Mouse (Mus musculus) limb, embryonic 14.5 days (tissue): ENCODE measurements around the gene Trim11. TPM values are rescaled to one million over a fixed set of nuclear protein-coding genes. Genes with fewer than 3 reads are reported as not detected.

Experiments
- ATAC-seq: fragments of 200-750 bp; cut with Nextera tagmentation; 2 replicates; pipeline ENCODE4 v1.8.0; 2017; ENCODE audit warnings: low read depth, moderate number of reproducible peaks, moderate TSS enrichment; ENCODE audit not compliant: low FRiP score
- DNase-seq: peaks from one replicate; pipeline ENCODE4 v3.0.0-alpha.2; 2015; ENCODE audit warnings: low spot score
- H3K27ac ChIP-seq: fragments of 300-500 bp; sonication (generic); replicated peaks from 2 replicates; pipeline ENCODE4 v1.5.1; 2014; ENCODE audit warnings: low read depth, mild to moderate bottlenecking, low read length, moderate library complexity, mixed read lengths
- H3K27me3 ChIP-seq: fragments of 300-500 bp; sonication (generic); 2 replicates; pipeline ENCODE4 v1.6.1; 2014; ENCODE audit warnings: low read length, mixed read lengths; ENCODE audit not compliant: control insufficient read depth, insufficient read depth
- H3K36me3 ChIP-seq: fragments of 300-500 bp; sonication (generic); 2 replicates; pipeline ENCODE4 v1.6.1; 2014; ENCODE audit warnings: mild to moderate bottlenecking, low read length, moderate library complexity, mixed read lengths; ENCODE audit not compliant: control insufficient read depth, insufficient read depth
- H3K4me1 ChIP-seq: fragments of 300-500 bp; sonication (generic); 2 replicates; pipeline ENCODE4 v1.6.1; 2014; ENCODE audit warnings: antibody characterized with exemption, low read length, mixed read lengths; ENCODE audit not compliant: control insufficient read depth, insufficient read depth
- H3K4me2 ChIP-seq: fragments of 300-500 bp; sonication (generic); replicated peaks from 2 replicates; pipeline ENCODE4 v1.6.1; 2014; ENCODE audit warnings: low read depth, mild to moderate bottlenecking, low read length, moderate library complexity; ENCODE audit not compliant: severe bottlenecking
- H3K4me3 ChIP-seq: fragments of 300-500 bp; sonication (generic); replicated peaks from 2 replicates; pipeline ENCODE4 v1.5.1; 2014; ENCODE audit warnings: low read length
- H3K9ac ChIP-seq: fragments of 300-500 bp; sonication (generic); 2 replicates; pipeline ENCODE4 v1.6.1; 2014; ENCODE audit warnings: mild to moderate bottlenecking, low read depth, low read length, moderate library complexity; ENCODE audit not compliant: severe bottlenecking
- H3K9me3 ChIP-seq: fragments of 300-500 bp; sonication (generic); 2 replicates; pipeline ENCODE4 v1.6.1; 2016; ENCODE audit warnings: low read length; ENCODE audit not compliant: control insufficient read depth
- POLR2A ChIP-seq: fragments of 200-500 bp; IDR thresholded peaks from 2 replicates; pipeline ENCODE4 v1.8.0; 2012; ENCODE audit warnings: inconsistent platforms, mild to moderate bottlenecking, moderate library complexity, borderline replicate concordance; ENCODE audit not compliant: insufficient read depth, insufficient read length; ENCODE audit errors: extremely low read depth
- WGBS: fragments of 180-500 bp; shearing (Covaris S2); extraction: QIAGEN DNeasy Blood & Tissue Kit; methylation state at CpG from one replicate; pipeline ENCODE4 v1.1.7; 2014; 5-methylcytosine and 5-hydroxymethylcytosine counted together
- polyA plus RNA-seq, 2 experiments: library from polyadenylated mRNA; depleted of rRNA in 1 of 2; stranded (reverse) in 1 of 2; unstranded in 1 of 2; fragments of >200 nt; fragmentation: Nextera tagmentation in 1 of 2; extraction: Ambion mirVana in 1 of 2; gene quantifications; 2 replicates each; pipeline versions ENCODE4 v1.2.1 to v1.2.3; 2012 to 2014

Trim11 gene
- polyA plus RNA-seq, 2 experiments: 21.4 to 29.7 TPM

DNA sequence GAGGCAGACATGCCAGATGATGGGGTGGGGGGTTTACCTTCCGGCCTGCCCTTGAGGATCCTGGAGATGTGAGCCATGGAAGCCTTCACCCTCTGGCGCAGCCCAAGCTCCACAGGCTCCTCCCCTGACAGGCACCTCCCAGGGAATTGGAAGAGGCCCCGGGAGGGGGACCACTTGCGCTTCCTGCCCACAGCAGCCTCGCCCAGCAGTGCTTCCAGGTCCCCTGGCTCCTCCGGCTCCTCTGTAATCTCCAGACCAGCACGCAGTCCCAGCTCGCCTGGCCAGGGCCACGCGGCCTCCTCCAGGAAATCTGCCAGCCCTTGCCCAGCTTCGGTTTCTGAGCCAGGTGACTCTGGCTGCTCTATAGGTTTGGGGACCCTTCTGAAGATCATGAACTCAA, 21.3 kb downstream of the Trim11 start:
- TF ChIP-seq POLR2A: no peak
- Histone ChIP-seq H3K4me2 (no peak overlapping the region), H3K9ac (no peak overlapping the region), H3K27ac (no peak overlapping the region), H3K4me1 (no peaks in the 10 kb centered on the region), H3K9me3 (no peaks in the 10 kb centered on the region), H3K4me3 (no peak overlapping the region), H3K27me3 (0 out of 2 replicates have a peak, but pooled peaks cover 8% of the 10 kb centered on the region), H3K36me3 (no peaks in the 10 kb centered on the region)
- ATAC-seq (no peak), DNase-seq (no peak)
- 44% methylated on average over 11 of the region's 11 CpGs for WGBS

DNA sequence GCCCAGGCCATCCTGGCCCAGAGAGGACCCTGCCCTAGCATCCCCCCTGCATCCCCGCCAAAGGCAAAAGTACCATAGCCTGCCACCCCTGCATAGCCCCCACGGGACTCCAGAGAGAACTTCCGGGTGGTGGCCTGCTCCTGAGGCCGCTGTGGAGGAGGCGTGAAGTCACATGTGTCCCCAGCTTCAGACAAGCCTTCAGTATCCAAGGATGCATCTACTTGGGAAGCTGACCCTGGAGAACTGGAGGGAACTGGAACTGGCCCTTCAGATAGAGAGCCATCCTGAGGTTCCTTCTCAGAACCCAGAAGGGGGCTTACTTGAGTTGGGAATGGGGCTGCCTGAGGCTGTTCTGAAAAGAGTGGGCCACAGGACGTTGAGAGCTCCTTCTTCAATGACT, 21.9 kb downstream of the Trim11 start:
- no peak for ATAC-seq

DNA sequence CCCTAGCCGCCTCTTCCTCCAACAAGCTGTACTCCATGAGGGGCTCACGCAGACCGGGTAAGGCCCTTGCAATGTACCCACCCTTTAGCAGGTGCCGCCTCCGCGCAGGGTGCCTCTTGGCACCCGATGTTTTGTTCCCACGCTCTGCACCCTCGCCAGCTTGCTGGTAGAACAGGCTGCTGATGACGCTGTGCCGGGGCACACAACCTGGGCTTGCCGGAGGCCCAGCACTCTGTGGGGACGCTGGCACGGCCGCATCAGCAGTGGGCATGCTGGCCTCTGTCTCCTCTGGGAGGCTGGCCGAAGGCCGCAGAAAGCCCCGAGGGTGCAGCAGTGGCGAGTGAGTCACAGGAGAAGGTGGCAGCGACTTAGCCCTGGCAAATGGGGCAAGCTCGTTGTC, 22.7 kb downstream of the Trim11 start:
- ATAC-seq (no peak), DNase-seq (no peak)
- H3K4me1 ChIP-seq: no peaks in the 10 kb centered on the region
- no peak overlapping the region for H3K4me3 ChIP-seq
- no peaks in the 10 kb centered on the region for H3K27me3 ChIP-seq
- no peaks in the 10 kb centered on the region for H3K36me3 ChIP-seq
- H3K9ac ChIP-seq: no peak overlapping the region
- no peaks in the 10 kb centered on the region for H3K9me3 ChIP-seq
- no peak overlapping the region for H3K27ac ChIP-seq
- no peak for TF ChIP-seq POLR2A
- no peak overlapping the region for H3K4me2 ChIP-seq
- 86% methylated on average over 21 of the region's 21 CpGs for WGBS

More for the DNA sequence above, 21.9 kb downstream of the Trim11 start:
- no peak for DNase-seq
- H3K4me3 ChIP-seq: no peak overlapping the region
- TF ChIP-seq POLR2A: no peak
- H3K9me3 ChIP-seq: no peaks in the 10 kb centered on the region
- no peaks in the 10 kb centered on the region for H3K36me3 ChIP-seq
- H3K4me1 ChIP-seq: no peaks in the 10 kb centered on the region
- 79% methylated on average over 6 of the region's 6 CpGs for WGBS
- H3K9ac ChIP-seq: no peak overlapping the region
- 0 out of 2 replicates have a peak, but pooled peaks cover 2% of the 10 kb centered on the region for H3K27me3 ChIP-seq
- no peak overlapping the region for H3K27ac ChIP-seq
- no peak overlapping the region for H3K4me2 ChIP-seq

DNA sequence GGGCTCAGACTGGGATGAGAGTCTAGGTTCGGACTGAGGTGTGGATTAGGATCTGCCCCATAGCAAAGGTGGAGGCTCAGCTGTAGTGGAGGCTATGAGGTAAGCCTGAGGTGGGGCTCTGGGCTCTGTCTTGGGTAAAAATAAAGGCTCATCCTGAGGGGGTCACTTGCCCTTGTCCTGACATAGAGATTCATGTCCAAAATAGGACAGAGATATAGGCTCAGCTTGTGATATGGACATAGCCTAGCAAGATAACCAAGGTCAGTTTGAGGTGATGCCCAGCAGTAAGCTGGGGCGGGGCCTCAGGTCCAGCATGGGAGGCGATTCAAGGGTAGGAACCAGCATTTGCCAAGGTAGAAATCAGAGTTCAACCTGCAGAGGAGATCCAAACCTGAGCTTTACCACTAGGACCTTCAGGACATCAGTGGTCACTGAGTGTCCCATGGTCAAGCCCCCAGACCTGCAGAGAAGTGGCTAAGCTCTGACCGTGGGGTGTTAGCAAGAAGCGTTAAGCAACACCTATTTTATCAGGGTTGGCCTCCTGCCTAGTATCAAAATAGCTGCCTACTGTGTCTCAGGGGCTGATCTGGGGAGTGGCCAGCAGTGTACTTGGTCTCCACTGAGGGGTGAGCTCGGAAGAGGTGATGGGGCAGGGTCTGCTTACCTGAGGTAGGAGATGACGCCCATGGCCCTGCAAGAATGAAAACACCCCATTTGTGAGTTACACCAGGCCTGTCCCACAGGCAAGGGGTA, 24.6 kb downstream of the Trim11 start:
- no peaks in the 10 kb centered on the region for H3K4me1 ChIP-seq
- DNase-seq (no peak), ATAC-seq (no peak)
- H3K27ac ChIP-seq: no peak overlapping the region
- H3K4me3 ChIP-seq: no peak overlapping the region
- no peak overlapping the region for H3K9ac ChIP-seq
- WGBS: 82% methylated on average over 7 of the region's 7 CpGs
- no peaks in the 10 kb centered on the region for H3K9me3 ChIP-seq
- no peak overlapping the region for H3K4me2 ChIP-seq
- H3K36me3 ChIP-seq: no peaks in the 10 kb centered on the region
- no peak for TF ChIP-seq POLR2A
- H3K27me3 ChIP-seq: no peaks in the 10 kb centered on the region

DNA sequence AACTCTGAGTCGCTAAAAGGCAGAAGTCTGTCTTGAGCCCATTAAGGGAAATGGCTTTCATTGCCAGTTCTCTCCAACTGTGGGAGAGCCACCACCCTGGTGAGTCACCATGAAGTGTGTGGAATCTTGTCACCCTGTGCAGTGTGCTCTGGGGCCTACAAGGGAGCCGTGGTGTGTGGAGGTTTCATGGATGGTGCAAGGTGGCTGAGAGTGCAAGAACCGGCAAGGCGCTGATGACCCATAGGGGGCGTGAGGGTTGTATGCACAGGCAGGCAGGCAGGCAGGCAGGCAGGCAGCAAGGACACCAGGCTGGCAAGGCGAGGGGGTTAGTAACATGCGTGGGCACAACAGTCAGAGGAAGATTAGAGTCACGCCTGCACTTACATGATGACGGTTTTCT, 37.2 kb downstream of the Trim11 start:
- Histone ChIP-seq H3K4me3 (no peak overlapping the region), H3K36me3 (no peaks in the 10 kb centered on the region), H3K27me3 (no peaks in the 10 kb centered on the region), H3K4me1 (no peaks in the 10 kb centered on the region), H3K27ac (no peak overlapping the region), H3K9me3 (no peaks in the 10 kb centered on the region), H3K4me2 (no peak overlapping the region), H3K9ac (no peak overlapping the region)
- no peak for TF ChIP-seq POLR2A
- 38% methylated on average over 9 of the region's 9 CpGs for WGBS
- ATAC-seq (no peak), DNase-seq (peak; percentile 10)

DNA sequence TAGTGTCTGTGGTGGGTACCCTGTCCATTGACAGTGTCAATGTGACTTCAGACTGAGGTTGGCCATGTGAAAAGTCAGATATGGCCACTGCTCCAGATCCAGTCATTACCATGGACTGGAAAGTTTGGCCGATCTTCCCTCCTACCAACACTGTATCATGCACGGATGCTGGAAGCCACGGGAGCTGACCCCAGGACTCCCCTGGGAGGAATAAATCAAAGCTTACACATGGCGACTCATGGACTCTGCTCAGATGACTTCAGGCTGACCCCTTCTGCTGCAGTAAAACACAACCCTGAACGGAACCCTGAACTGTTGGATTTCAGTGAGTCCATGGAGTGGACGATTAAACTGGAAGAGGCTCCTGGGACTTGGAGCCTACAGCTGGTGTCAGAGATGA, 48.5 kb downstream of the Trim11 start:
- no peak for ATAC-seq
- no peak overlapping the region for H3K27ac ChIP-seq
- H3K27me3 ChIP-seq: no peaks in the 10 kb centered on the region
- no peak overlapping the region for H3K9ac ChIP-seq
- no peak for DNase-seq
- H3K9me3 ChIP-seq: no peaks in the 10 kb centered on the region
- no peak for TF ChIP-seq POLR2A
- 54% methylated on average over 6 of the region's 6 CpGs for WGBS
- H3K36me3 ChIP-seq: no peaks in the 10 kb centered on the region
- H3K4me1 ChIP-seq: no peaks in the 10 kb centered on the region
- H3K4me2 ChIP-seq: no peak overlapping the region
- H3K4me3 ChIP-seq: no peak overlapping the region
